Mouse (Mus musculus) WW6 (cell line): ENCODE measurements around the gene En1.

Source experiments
- DNase-seq: peaks from one replicate; pipeline ENCODE4 v3.0.0-alpha.2; 2013; ENCODE audit warnings: low read depth, low spot score

Gene En1

DNA sequence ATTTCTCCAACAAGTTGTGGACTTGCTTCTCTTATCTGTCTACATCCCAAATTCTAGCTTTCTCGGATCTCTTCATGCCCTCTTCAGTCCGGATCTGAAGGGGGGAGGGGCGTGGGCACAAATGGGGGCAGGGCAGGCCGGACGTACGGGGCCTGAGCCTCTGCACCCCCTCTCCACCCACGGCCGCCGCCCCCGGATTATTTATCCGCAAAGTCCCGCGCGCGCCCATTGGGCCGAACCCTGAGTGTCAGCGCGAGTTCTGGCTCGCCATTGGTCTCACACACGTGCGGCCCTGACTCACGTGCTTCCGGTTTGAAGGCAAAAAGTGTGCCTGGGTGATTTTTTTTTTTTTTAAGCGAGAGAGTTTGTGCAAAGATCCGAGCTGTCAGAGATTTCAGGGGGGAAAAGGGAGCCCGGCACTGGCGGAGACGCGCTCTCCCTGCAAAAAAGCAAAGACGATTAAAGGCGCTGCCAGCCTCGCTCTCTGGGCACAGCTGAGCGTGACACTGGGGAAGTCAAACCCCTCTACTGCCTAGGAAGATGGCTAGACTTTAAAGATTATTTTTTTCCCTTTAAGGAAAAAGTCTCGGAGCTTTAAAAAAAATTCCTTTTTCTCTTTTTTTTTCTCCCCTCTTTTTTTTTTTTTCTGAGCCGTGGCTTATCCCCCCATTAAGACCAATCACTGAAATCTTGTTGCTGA is at the start of gene En1:
Gene En1 (plus strand): TSS at position 388 of the 700 bp plus-strand sequence.
- DNase-seq = no peak

- DNase-seq = no peak
Measured at GRCm38 (mm10) chr1:120556926-120557846, 45.0 kb upstream of the En1 start.

GRCm38 (mm10) chr1:120558341-120559285 is 43.6 kb upstream of the En1 start:
- no peak for DNase-seq

DNA sequence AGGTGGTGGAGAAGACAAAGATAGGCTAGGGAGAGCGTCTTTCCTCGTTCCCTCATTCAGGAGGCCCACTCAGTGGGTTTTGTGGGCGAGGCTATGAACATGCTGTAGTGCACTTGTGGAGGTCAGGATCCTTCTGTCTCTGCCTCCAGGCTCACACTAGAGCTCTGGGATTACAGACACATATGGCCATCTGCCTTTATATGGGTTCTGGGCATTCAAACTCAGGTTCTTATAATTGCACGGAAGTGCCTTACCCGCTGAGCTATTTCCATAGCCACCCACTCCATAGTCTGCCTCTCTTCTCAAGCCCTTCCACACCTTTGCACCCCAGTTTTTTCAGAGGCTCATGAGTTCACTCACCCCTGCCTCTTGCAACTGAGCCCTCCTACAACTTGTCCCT is 42.3 kb upstream of the En1 start:
- no peak for DNase-seq

- no peak for DNase-seq
Measured at GRCm38 (mm10) chr1:120581306-120581705, 20.9 kb upstream of the En1 start.

DNA sequence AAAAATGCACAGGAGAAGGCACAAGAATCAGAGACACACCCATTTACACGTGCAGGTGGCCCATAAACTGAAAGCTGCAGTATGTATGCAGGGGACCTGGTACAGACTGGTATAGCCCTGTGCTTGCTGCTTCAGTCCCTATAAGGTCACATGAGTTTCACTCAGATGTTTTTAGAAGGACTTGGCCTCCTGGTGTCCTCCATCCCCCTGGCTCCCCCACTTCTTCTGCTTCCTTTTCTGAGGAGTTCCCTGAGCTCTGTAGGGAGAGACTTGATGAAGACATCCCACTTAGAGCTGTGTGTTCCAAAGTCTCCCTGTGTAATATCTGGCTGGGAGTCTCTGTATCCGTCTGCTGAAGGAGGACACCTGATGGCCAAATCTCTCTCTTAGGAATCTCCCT is 16.7 kb upstream of the En1 start:
- no peak for DNase-seq

DNA sequence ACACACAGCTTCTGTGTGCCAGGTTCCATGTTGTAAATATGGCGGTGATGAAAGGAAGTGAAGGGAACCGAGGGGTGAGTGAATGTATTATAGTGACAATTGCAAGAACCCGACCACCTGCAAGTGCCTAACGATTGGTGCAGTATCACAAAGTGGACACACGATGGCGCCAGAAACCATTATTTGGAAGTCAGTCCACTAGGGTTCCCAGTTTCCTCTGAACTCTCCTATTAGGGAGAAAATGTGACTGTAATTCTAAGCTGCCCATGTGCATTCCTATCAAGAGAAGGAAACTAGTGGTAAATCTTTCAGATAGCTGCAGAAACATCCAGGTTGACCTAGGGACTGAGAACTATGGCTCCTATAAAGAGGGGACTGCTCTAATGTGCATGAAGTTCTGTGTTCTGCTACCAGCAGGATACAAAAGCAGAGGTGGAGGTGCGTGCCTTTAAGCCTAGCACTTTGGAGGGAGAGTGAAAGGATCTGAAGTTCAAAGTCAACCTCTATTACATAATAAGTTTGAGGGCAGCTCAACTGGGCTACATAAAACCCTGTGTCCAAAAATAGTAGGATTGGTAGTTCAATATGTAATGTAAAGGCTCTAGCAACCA is 15.6 kb upstream of the En1 start:
- no peak for DNase-seq

DNA sequence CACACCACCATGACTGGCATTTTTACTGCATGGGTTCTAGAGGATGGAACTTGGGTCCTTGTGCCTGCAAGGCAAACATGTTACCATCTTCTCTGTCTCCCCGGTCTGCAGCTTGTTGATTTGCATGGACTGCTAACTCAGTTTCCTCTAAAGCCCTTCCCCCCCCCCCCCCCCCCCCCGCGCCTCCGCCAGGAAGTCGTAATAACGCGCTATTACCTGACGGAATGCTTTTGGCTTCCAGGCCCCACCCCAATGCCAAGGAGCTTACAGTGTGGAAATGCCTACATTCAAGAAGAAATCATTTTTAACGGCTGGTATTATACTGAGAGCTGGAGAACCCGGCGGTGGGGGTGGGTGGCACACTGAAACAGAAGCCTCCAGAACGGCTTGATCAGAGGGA is 14.8 kb upstream of the En1 start:
- no peak for DNase-seq

DNA sequence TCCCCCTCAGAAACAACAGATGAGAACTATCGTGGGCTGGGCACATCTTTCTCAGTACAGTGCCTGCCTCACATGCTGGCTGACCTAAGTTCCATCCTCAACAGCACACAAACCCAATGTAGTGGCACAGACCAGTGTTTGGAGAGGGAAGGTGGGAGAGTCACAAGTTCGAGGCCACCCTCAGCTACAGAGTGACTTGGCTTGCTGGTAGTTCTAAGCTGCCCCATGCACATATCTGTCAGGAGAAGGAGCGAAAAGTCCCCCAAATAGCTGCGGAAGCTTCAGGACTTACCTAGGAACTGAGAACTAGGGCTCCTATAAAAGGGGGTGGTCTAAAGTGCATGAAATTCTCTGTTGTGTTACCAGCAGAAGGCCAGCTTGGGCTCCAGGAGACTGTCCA is 14.3 kb upstream of the En1 start:
- no peak for DNase-seq

GRCm38 (mm10) chr1:120588362-120589027 is 13.7 kb upstream of the En1 start:
- no peak for DNase-seq

GRCm38 (mm10) chr1:120593236-120593919 is 8.8 kb upstream of the En1 start:
- DNase-seq = no peak

DNA sequence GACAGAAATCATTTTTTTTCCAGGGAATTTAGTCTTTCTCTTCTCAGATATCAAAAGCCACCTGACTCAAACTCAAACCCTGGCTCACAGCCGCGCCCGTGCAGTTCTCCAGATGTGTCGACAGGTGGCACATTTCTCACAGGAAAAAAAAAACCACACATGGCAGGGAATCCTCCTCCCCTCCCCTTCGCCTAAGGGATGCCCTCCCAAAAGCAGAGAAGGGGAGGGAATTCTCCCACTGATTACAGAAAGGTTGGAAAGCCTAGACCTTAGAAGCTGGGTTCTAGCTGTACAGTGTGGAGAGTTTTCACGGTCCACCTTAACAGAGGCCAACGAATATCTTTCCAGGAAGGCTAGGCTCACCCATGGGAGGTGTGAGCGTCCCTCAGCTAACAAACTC is 7.6 kb upstream of the En1 start:
- no peak for DNase-seq

DNA sequence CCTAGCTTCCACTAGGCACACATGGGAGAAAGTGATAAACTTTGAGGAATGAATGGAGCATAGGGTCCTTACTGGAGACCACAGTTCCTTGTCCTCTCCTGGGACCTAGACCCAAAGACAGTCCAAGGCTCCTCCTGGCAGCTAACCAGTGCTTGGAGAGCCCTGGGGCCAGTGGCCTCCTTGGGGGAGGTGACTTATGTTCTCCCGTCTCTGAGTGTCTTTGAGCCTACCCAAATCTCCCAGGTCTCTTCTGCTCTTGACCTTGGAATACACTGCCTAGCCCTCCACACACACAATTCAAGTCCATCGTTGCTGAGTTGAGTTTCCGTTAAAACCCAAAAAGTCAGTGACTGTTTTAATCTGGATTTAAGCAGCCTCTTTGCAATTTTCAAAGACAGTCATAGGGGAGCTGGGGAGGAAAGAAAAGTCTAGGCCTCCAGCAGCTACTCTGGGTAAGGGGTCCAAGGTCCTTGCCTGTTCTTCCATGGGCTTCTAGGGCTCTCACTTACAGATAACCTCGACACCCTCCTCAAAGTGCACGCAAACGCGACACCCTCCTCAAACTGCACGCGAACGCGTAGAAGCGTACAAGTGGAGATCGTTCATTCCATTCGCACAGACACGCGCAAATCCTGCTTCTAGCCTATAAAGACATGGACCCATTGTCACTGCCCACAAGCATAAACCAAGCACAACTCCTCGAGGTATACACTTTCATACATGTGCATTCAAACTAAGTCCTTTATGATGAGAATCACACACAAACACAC is 6.6 kb upstream of the En1 start:
- DNase-seq = no peak

DNA sequence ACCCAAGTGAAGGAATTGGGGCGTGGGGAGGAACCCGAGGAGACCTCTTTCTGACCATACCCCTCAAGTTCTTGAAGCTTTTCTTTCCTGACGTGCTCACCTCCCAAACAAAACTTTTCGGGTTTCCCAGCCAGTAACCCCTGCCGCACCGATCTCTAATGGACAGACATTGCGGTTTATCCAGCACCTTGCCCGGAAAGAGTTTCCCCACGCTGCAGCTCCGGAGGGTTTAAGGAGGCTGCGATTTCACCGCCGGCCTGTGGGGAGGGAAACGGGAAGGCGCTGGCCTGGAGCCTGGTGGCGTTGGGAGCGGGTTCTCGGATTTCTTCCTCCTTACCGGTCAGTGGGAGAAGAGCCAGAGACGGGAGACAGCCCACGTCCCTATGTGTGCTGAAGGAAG is 5.9 kb upstream of the En1 start:
- DNase-seq = no peak

DNA sequence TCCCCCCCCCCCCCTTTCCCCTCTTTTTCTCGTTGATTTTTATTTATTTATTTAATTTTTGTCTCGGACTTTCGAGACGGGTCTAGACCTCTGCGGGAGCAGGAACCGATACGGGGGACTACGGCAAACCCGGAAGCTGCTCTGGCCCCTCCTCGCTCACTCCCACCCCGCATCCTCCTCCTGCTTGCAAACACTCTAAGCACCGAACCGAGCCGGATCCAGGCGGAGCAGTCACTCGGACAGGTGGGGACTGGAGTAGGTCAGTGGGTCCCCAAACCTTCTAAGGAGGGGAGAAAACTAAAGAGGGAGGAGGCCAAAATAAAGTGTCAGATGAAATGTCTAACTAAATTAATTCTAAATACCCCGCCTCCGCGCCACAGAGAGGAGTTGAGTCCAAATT is 5.4 kb upstream of the En1 start:
- no peak for DNase-seq

DNA sequence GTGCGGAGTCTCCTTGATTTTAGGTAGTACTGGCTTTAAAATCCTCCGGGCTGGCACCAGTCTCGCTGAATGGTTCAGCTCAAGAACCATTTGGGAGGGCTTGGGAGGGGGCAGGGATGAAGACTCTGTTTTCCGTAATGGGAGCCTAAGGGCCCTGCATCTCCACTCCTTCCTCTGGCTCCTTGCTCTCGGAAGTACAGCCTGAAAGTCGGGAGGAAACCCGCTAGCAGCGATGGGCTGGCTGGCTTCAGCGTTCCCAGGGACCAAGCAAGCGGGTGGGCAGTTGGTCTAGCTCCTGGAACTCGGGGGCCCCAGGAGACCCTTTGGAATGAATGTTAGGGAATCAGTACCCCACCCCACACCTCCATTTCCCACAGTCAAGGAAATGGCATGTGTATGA is 4.9 kb upstream of the En1 start:
- no peak for DNase-seq

- DNase-seq = no peak
Measured at GRCm38 (mm10) chr1:120598196-120598940, 3.9 kb upstream of the En1 start.

GRCm38 (mm10) chr1:120599321-120600148 is 2.7 kb upstream of the En1 start:
- DNase-seq = no peak
